Mouse (Mus musculus) urinary bladder, postnatal 4 days (tissue): ENCODE results near the gene Xpo5.

Experiments used
- DNase-seq, 2 experiments: peaks; one replicate each; pipeline ENCODE4 v3.0.0; 2021 to 2022; ENCODE audit warnings: low spot score in 2 of 2

Xpo5 gene

GRCm38 (mm10) chr17:46258279-46259053 is 55.9 kb downstream of the Xpo5 start:
- DNase-seq = no peak

- no peak for DNase-seq
These were observed 57.1 kb downstream of the Xpo5 start for GRCm38 (mm10) chr17:46259675-46260074.

GRCm38 (mm10) chr17:46262201-46262694 is 59.7 kb downstream of the Xpo5 start:
- DNase-seq = no peak

- no peak for DNase-seq
These were observed 62.9 kb downstream of the Xpo5 start for GRCm38 (mm10) chr17:46265502-46265901.

GRCm38 (mm10) chr17:46265918-46266618 is 63.5 kb downstream of the Xpo5 start:
- DNase-seq = peak; percentile 80

GRCm38 (mm10) chr17:46266986-46267385 is 64.4 kb downstream of the Xpo5 start:
- no peak for DNase-seq

- DNase-seq = no peak
These were observed 64.9 kb downstream of the Xpo5 start for GRCm38 (mm10) chr17:46267511-46267910.

GRCm38 (mm10) chr17:46268026-46268720 is 65.6 kb downstream of the Xpo5 start:
- no peak for DNase-seq

GRCm38 (mm10) chr17:46269771-46270534 is 67.4 kb downstream of the Xpo5 start:
- no peak for DNase-seq

GRCm38 (mm10) chr17:46272058-46272457 is 69.5 kb downstream of the Xpo5 start:
- no peak for DNase-seq

GRCm38 (mm10) chr17:46272675-46273074 is 70.1 kb downstream of the Xpo5 start:
- DNase-seq = no peak

GRCm38 (mm10) chr17:46273803-46274236 is 71.2 kb downstream of the Xpo5 start:
- no peak for DNase-seq

- no peak for DNase-seq
These were observed 71.9 kb downstream of the Xpo5 start for GRCm38 (mm10) chr17:46274465-46274864.

GRCm38 (mm10) chr17:46275034-46275433 is 72.5 kb downstream of the Xpo5 start:
- DNase-seq = no peak

- DNase-seq = no peak
These were observed 72.9 kb downstream of the Xpo5 start for GRCm38 (mm10) chr17:46275506-46275905.

GRCm38 (mm10) chr17:46277586-46277985 is 75.0 kb downstream of the Xpo5 start:
- DNase-seq = no peak

GRCm38 (mm10) chr17:46278011-46278765 is 75.6 kb downstream of the Xpo5 start:
- DNase-seq = no peak

- DNase-seq = peak; percentile 88
These were observed 80.0 kb downstream of the Xpo5 start, which contains the start of gene Tjap1 for GRCm38 (mm10) chr17:46282483-46283123. Tjap1 (minus strand) TSS chr17:46283026.

- DNase-seq = no peak
These were observed 80.6 kb downstream of the Xpo5 start for GRCm38 (mm10) chr17:46283140-46283539.

- no peak for DNase-seq
These were observed 81.3 kb downstream of the Xpo5 start for GRCm38 (mm10) chr17:46283911-46284310.
